Mouse (Mus musculus) small intestine, adult 2 months (tissue): Measurements from ENCODE around the gene Lonrf2. TPM values are rescaled to one million over a fixed set of nuclear protein-coding genes. Genes with fewer than 3 reads are reported as not detected.

ENCODE experiments used
- H3K27ac ChIP-seq: fragments of 200-500 bp; 2 replicates; pipeline ENCODE4 v1.5.1; 2012; ENCODE audit warnings: low read depth, low read length, control low read depth, inconsistent platforms; ENCODE audit not compliant: insufficient read depth
- H3K27me3 ChIP-seq: fragments of 200-500 bp; 2 replicates; pipeline ENCODE4 v1.6.1; 2012; ENCODE audit warnings: mild to moderate bottlenecking, moderate library complexity, low read length, inconsistent platforms; ENCODE audit not compliant: control insufficient read depth, insufficient read depth
- H3K36me3 ChIP-seq: fragments of 200-500 bp; 2 replicates; pipeline ENCODE4 v1.6.1; 2012; ENCODE audit warnings: mild to moderate bottlenecking, low read length, control low read depth, inconsistent platforms; ENCODE audit not compliant: control insufficient read depth, insufficient read depth
- H3K4me1 ChIP-seq: fragments of 200-500 bp; 2 replicates; pipeline ENCODE4 v1.6.1; 2012; ENCODE audit warnings: low read length, inconsistent platforms, mixed read lengths; ENCODE audit not compliant: control insufficient read depth, insufficient read depth, insufficient read length
- H3K4me3 ChIP-seq: fragments of 200-500 bp; 2 replicates; pipeline ENCODE4 v1.5.1; 2012; ENCODE audit warnings: low read depth, mild to moderate bottlenecking, control low read depth, inconsistent platforms, low read length, moderate library complexity
- CTCF ChIP-seq: fragments of 200-500 bp; IDR thresholded peaks from 2 replicates; pipeline ENCODE4 v1.5.1; 2012; ENCODE audit warnings: low read depth, mild to moderate bottlenecking, control low read depth, inconsistent platforms, low read length, moderate library complexity, mixed read lengths; ENCODE audit not compliant: insufficient replicate concordance, insufficient read length; ENCODE audit errors: extremely low read depth
- POLR2A ChIP-seq: fragments of 200-500 bp; IDR thresholded peaks from 2 replicates; pipeline ENCODE4 v1.6.1; 2012; ENCODE audit warnings: low read depth, mild to moderate bottlenecking, control low read depth, inconsistent platforms, low read length, moderate library complexity
- WGBS: fragments of 180-500 bp; shearing (Covaris S2); methylation state at CpG from one replicate; pipeline ENCODE4 v1.1.7; 2018; 5-methylcytosine and 5-hydroxymethylcytosine counted together
- polyA plus RNA-seq: library from polyadenylated mRNA; depleted of rRNA; stranded (reverse); fragments of >200 nt; gene quantifications from 2 replicates; pipeline ENCODE4 v1.2.3, GENCODE M21; 2012

Gene Lonrf2
- polyA plus RNA-seq, 1 experiment, result 0.20 TPM

DNA sequence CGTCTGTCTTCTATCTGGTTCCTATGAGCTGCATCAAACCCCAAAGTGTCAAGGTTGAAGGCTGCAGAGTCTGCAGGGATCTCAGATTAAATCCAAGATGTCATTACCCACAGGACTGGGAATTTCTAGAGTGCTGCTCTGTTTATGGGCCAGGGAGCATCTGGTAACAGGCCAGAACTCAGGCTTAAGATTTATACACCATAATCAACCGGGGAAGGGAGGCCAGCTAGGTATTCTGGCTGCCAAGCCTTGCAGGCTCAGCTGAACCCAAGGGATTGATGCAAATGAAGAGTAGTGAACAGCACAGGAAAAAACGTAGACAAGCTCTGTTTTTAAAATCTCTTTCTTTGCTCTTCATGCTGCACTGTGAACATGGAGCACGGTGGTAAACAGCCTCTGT, 20.2 kb downstream of the Lonrf2 start:
- H3K4me1 ChIP-seq, result no peaks in the 10 kb centered on the region
- no peak overlapping the region for H3K4me3 ChIP-seq
- H3K27ac ChIP-seq, result no peak overlapping the region
- 64% methylated on average over 4 of the region's 4 CpGs for WGBS
- H3K27me3 ChIP-seq, result no peaks in the 10 kb centered on the region
- TF ChIP-seq CTCF (no peak), POLR2A (no peak)
- no peaks in the 10 kb centered on the region for H3K36me3 ChIP-seq

DNA sequence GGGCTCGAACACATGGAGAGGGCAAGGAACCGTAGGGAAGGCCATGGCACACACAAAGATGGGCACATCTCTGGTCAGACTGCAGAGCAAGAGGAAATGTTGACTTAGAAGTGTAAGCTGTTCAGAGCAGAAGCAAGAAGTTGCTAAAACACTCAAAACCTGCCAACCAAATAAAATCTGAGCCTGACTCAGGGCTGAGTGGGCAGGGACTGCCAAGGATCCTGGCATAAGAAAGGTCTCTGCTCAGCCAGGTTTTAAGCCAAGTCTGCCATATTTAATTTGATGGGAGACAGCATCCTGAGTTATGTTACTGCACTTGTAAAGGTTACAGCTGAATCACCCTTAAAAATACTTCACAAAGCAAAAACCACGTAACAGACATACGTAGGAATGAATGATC, 29.4 kb downstream of the Lonrf2 start:
- no peaks in the 10 kb centered on the region for H3K4me1 ChIP-seq
- H3K4me3 ChIP-seq, result no peak overlapping the region
- WGBS, result 93% methylated on average over 4 of the region's 4 CpGs
- no peaks in the 10 kb centered on the region for H3K36me3 ChIP-seq
- no peak for TF ChIP-seq CTCF
- TF ChIP-seq POLR2A, result no peak
- H3K27me3 ChIP-seq, result no peaks in the 10 kb centered on the region
- no peak overlapping the region for H3K27ac ChIP-seq

DNA sequence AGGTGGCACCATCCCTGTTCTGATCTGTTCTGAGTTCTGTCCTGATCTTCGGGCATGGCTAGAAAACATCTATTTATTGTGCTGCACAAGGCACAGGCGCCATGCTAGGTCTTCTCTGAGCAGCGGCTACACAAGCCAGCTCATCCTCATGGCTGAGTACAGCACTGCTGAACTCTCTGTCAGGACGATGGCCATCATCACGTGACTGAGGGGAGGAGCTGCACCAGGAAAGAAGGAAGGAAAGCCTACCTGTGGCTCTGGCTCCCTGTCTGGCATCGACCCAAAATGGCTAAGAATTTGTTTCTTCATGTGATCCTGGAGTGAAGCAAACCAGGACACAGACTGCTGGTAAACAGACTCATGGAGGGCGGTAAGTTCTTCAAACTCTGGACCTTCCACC, 36.1 kb downstream of the Lonrf2 start:
- H3K36me3 ChIP-seq, result no peaks in the 10 kb centered on the region
- WGBS, result 65% methylated on average over 7 of the region's 7 CpGs
- H3K27ac ChIP-seq, result no peak overlapping the region
- no peaks in the 10 kb centered on the region for H3K27me3 ChIP-seq
- no peak overlapping the region for H3K4me3 ChIP-seq
- TF ChIP-seq POLR2A (no peak), CTCF (no peak)
- H3K4me1 ChIP-seq, result no peaks in the 10 kb centered on the region

- H3K27ac ChIP-seq, result no peak overlapping the region
- H3K4me1 ChIP-seq, result no peaks in the 10 kb centered on the region
- no peaks in the 10 kb centered on the region for H3K27me3 ChIP-seq
- no peaks in the 10 kb centered on the region for H3K36me3 ChIP-seq
- 31% methylated on average over 3 of the region's 3 CpGs for WGBS
- H3K4me3 ChIP-seq, result no peak overlapping the region
- peak; percentile 49; the same call in 1 of the 2 replicates for TF ChIP-seq CTCF
- TF ChIP-seq POLR2A, result no peak
Observed at GRCm38 (mm10) chr1:38799304-38799703, 37.2 kb downstream of the Lonrf2 start.

DNA sequence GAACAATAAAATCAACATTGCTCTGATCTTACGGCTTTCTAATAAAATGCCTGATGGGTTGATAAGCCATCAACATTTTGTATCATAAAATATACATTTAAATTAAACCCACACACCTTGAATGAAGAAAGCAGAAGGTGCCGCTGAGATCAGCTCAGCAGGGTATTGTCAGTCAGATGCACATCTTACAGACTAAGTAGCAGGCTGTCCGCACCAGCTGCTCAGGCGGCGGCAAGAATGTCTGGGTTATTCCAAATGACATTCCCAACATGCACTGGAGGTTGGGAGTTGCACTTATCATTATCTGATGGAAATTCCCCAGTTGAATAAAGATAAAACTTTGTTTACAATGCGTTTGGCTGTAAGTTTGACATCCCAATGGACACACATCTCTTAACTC, 39.6 kb downstream of the Lonrf2 start:
- TF ChIP-seq POLR2A (no peak), CTCF (no peak)
- Histone ChIP-seq H3K4me3 (no peak overlapping the region), H3K27ac (no peak overlapping the region), H3K4me1 (no peaks in the 10 kb centered on the region), H3K27me3 (no peaks in the 10 kb centered on the region), H3K36me3 (no peaks in the 10 kb centered on the region)
- 73% methylated on average over 6 of the region's 6 CpGs for WGBS

DNA sequence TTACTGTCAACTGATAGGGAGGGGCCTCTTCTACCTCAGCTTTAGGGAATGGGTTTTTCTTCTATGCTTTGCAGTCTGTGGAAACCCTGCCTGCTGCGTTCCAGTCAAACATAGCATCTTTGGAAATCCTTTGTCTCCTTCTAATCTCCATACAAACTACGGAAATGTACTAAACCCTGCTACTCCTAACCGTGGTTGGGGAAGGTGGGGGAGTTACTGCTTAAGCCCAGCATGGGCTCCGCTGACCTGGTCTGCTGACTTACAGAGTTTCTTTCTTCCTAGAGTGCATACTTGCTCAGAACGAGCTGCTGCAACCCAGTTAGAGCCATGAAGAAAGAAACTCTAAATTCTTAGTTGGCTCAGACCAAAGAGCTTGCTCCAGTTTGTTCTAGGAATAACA, 41.0 kb downstream of the Lonrf2 start:
- no peaks in the 10 kb centered on the region for H3K27me3 ChIP-seq
- H3K27ac ChIP-seq, result no peak overlapping the region
- no peaks in the 10 kb centered on the region for H3K36me3 ChIP-seq
- no peaks in the 10 kb centered on the region for H3K4me1 ChIP-seq
- H3K4me3 ChIP-seq, result no peak overlapping the region
- TF ChIP-seq POLR2A (no peak), CTCF (no peak)
- WGBS, result 68% methylated on average over 5 of the region's 5 CpGs

- 79% methylated on average over 9 of the region's 9 CpGs for WGBS
- H3K27ac ChIP-seq, result no peak overlapping the region
- no peaks in the 10 kb centered on the region for H3K4me1 ChIP-seq
- no peaks in the 10 kb centered on the region for H3K27me3 ChIP-seq
- no peaks in the 10 kb centered on the region for H3K36me3 ChIP-seq
- H3K4me3 ChIP-seq, result no peak overlapping the region
- no peak for TF ChIP-seq CTCF
- TF ChIP-seq POLR2A, result no peak
Observed at GRCm38 (mm10) chr1:38791016-38791810, 45.3 kb downstream of the Lonrf2 start.
